Mouse (Mus musculus) heart, embryonic 12.5 days (tissue): ENCODE results near the gene Arhgef3. TPM values are rescaled to one million over a fixed set of nuclear protein-coding genes. Genes with fewer than 3 reads are reported as not detected.
"Not testable (repeated sequence)": the region's sequence is repeated elsewhere in the genome, so short reads cannot be mapped to it uniquely, and the experiment has no call there.

ENCODE experiments used
- ATAC-seq: fragments of 200-750 bp; cut with Nextera tagmentation; 2 replicates; pipeline ENCODE4 v1.8.0; 2017; ENCODE audit warnings: moderate TSS enrichment, moderate library complexity; ENCODE audit not compliant: insufficient number of reproducible peaks, low FRiP score
- H3K27ac ChIP-seq: fragments of 300-500 bp; sonication (generic); 2 replicates; pipeline ENCODE4 v1.5.1; 2016; ENCODE audit warnings: mild to moderate bottlenecking, moderate library complexity; ENCODE audit not compliant: poor library complexity, severe bottlenecking
- H3K27me3 ChIP-seq: fragments of 300-500 bp; sonication (generic); replicated peaks from 2 replicates; pipeline ENCODE4 v1.6.1; 2016; ENCODE audit warnings: mild to moderate bottlenecking, moderate library complexity
- H3K36me3 ChIP-seq: fragments of 300-500 bp; sonication (generic); 2 replicates; pipeline ENCODE4 v1.6.1; 2016; ENCODE audit warnings: mild to moderate bottlenecking, moderate library complexity
- H3K4me1 ChIP-seq: fragments of 300-500 bp; sonication (generic); replicated peaks from 2 replicates; pipeline ENCODE4 v1.6.1; 2016; ENCODE audit warnings: mild to moderate bottlenecking
- H3K4me2 ChIP-seq: fragments of 300-500 bp; sonication (generic); 2 replicates; pipeline ENCODE4 v1.6.1; 2016; ENCODE audit warnings: mild to moderate bottlenecking, moderate library complexity
- H3K4me3 ChIP-seq: fragments of 300-500 bp; sonication (generic); 2 replicates; pipeline ENCODE4 v1.5.1; 2016; ENCODE audit warnings: mild to moderate bottlenecking
- H3K9ac ChIP-seq: fragments of 300-500 bp; sonication (generic); 2 replicates; pipeline ENCODE4 v1.6.1; 2016; ENCODE audit warnings: mild to moderate bottlenecking, moderate library complexity
- H3K9me3 ChIP-seq: fragments of 300-500 bp; sonication (generic); replicated peaks from 2 replicates; pipeline ENCODE4 v1.6.1; 2016; ENCODE audit warnings: mild to moderate bottlenecking, moderate library complexity
- WGBS: fragments of 180-500 bp; shearing (Covaris S2); methylation state at CpG from one replicate; pipeline ENCODE4 v1.1.7; 2016; 5-methylcytosine and 5-hydroxymethylcytosine counted together
- polyA plus RNA-seq: library from polyadenylated mRNA; unstranded; fragments of >200 nt; fragmentation: Nextera tagmentation; extraction: Ambion mirVana; gene quantifications from 2 replicates; pipeline ENCODE4 v1.2.1, GENCODE M21; 2016

The Arhgef3 gene
- polyA plus RNA-seq, 1 experiment from 2014 or later, result 17.6 TPM

GRCm38 (mm10) chr14:27246424-27246823 is 131.7 kb downstream of the Arhgef3 start:
- H3K9me3 ChIP-seq, result no peaks in the 10 kb centered on the region
- H3K4me1 ChIP-seq, result peaks cover 14% of the 10 kb centered on the region
- H3K9ac ChIP-seq, result no peak overlapping the region
- no peak overlapping the region for H3K4me3 ChIP-seq
- no peaks in the 10 kb centered on the region for H3K27me3 ChIP-seq
- no peak overlapping the region for H3K27ac ChIP-seq
- no peak for ATAC-seq
- H3K36me3 ChIP-seq, result no peaks in the 10 kb centered on the region
- WGBS, result 72% methylated on average over 5 of the region's 5 CpGs
- no peak overlapping the region for H3K4me2 ChIP-seq

- H3K27ac ChIP-seq, H3K4me3 ChIP-seq, H3K9me3 ChIP-seq, H3K27me3 ChIP-seq, H3K9ac ChIP-seq, ATAC-seq, H3K36me3 ChIP-seq, H3K4me2 ChIP-seq: not testable (repeated sequence)
- WGBS, result 90% methylated on average over 10 of the region's 10 CpGs
- H3K4me1 ChIP-seq, result peaks cover 14% of the 10 kb centered on the region
These were observed 132.2 kb downstream of the Arhgef3 start for GRCm38 (mm10) chr14:27246948-27247347.

- no peak overlapping the region for H3K4me2 ChIP-seq
- no peak overlapping the region for H3K9ac ChIP-seq
- no peaks in the 10 kb centered on the region for H3K9me3 ChIP-seq
- 85% methylated on average over 1 of the region's 1 CpGs for WGBS
- H3K4me3 ChIP-seq, result no peak overlapping the region
- H3K4me1 ChIP-seq, result 0 out of 2 replicates have a peak, but pooled peaks cover 9% of the 10 kb centered on the region
- no peak overlapping the region for H3K27ac ChIP-seq
- ATAC-seq, result no peak
- no peaks in the 10 kb centered on the region for H3K27me3 ChIP-seq
- H3K36me3 ChIP-seq, result no peaks in the 10 kb centered on the region
These were observed 134.4 kb downstream of the Arhgef3 start for GRCm38 (mm10) chr14:27249121-27249520.

- H3K9ac ChIP-seq, result no peak overlapping the region
- H3K27me3 ChIP-seq, result no peaks in the 10 kb centered on the region
- no peak overlapping the region for H3K27ac ChIP-seq
- H3K4me1 ChIP-seq, result 0 out of 2 replicates have a peak, but pooled peaks cover 9% of the 10 kb centered on the region
- ATAC-seq, result no peak
- no peaks in the 10 kb centered on the region for H3K36me3 ChIP-seq
- 67% methylated on average over 7 of the region's 7 CpGs for WGBS
- no peaks in the 10 kb centered on the region for H3K9me3 ChIP-seq
- H3K4me3 ChIP-seq, result no peak overlapping the region
- no peak overlapping the region for H3K4me2 ChIP-seq
These were observed 135.6 kb downstream of the Arhgef3 start for GRCm38 (mm10) chr14:27250281-27250789.

GRCm38 (mm10) chr14:27253391-27253790 is 138.7 kb downstream of the Arhgef3 start:
- WGBS, result 82% methylated on average over 5 of the region's 5 CpGs
- no peak overlapping the region for H3K4me3 ChIP-seq
- H3K9ac ChIP-seq, result no peak overlapping the region
- ATAC-seq, result no peak
- no peaks in the 10 kb centered on the region for H3K36me3 ChIP-seq
- no peaks in the 10 kb centered on the region for H3K9me3 ChIP-seq
- H3K27ac ChIP-seq, result no peak overlapping the region
- H3K4me2 ChIP-seq, result no peak overlapping the region
- H3K4me1 ChIP-seq, result 0 out of 2 replicates have a peak, but pooled peaks cover 5% of the 10 kb centered on the region
- H3K27me3 ChIP-seq, result no peaks in the 10 kb centered on the region

- Histone ChIP-seq H3K9ac (no peak overlapping the region), H3K4me2 (no peak overlapping the region), H3K27me3 (no peaks in the 10 kb centered on the region), H3K4me1 (0 out of 2 replicates have a peak, but pooled peaks cover 4% of the 10 kb centered on the region), H3K27ac (no peak overlapping the region), H3K36me3 (no peaks in the 10 kb centered on the region), H3K9me3 (no peaks in the 10 kb centered on the region), H3K4me3 (no peak overlapping the region)
- WGBS, result 68% methylated on average over 6 of the region's 6 CpGs
- ATAC-seq, result no peak
These were observed 147.7 kb downstream of the Arhgef3 start for GRCm38 (mm10) chr14:27262349-27262748.

GRCm38 (mm10) chr14:27266601-27267000 is 151.9 kb downstream of the Arhgef3 start:
- H3K4me1 ChIP-seq, result peaks cover 13% of the 10 kb centered on the region
- no peak overlapping the region for H3K27ac ChIP-seq
- H3K9me3 ChIP-seq, result no peaks in the 10 kb centered on the region
- no peaks in the 10 kb centered on the region for H3K27me3 ChIP-seq
- H3K9ac ChIP-seq, result no peak overlapping the region
- no peak overlapping the region for H3K4me3 ChIP-seq
- ATAC-seq, result no peak
- H3K4me2 ChIP-seq, result no peak overlapping the region
- 81% methylated on average over 1 of the region's 1 CpGs for WGBS
- no peaks in the 10 kb centered on the region for H3K36me3 ChIP-seq

GRCm38 (mm10) chr14:27268137-27268536 is 153.4 kb downstream of the Arhgef3 start:
- H3K36me3 ChIP-seq, result no peaks in the 10 kb centered on the region
- no peak overlapping the region for H3K4me2 ChIP-seq
- no peak for ATAC-seq
- H3K9ac ChIP-seq, result no peak overlapping the region
- no peak overlapping the region for H3K4me3 ChIP-seq
- H3K4me1 ChIP-seq, result peaks cover 19% of the 10 kb centered on the region
- H3K9me3 ChIP-seq, result no peaks in the 10 kb centered on the region
- no peak overlapping the region for H3K27ac ChIP-seq
- 61% methylated on average over 5 of the region's 5 CpGs for WGBS
- H3K27me3 ChIP-seq, result no peaks in the 10 kb centered on the region

GRCm38 (mm10) chr14:27268986-27269700 is 154.4 kb downstream of the Arhgef3 start:
- H3K27ac ChIP-seq, result no peak overlapping the region
- H3K9me3 ChIP-seq, result no peaks in the 10 kb centered on the region

GRCm38 (mm10) chr14:27269836-27270235 is 155.1 kb downstream of the Arhgef3 start:
- WGBS, result 66% methylated on average over 4 of the region's 4 CpGs
- Histone ChIP-seq H3K9ac (no peak overlapping the region), H3K27ac (no peak overlapping the region), H3K4me3 (no peak overlapping the region), H3K27me3 (no peaks in the 10 kb centered on the region), H3K4me1 (peaks cover 19% of the 10 kb centered on the region), H3K36me3 (no peaks in the 10 kb centered on the region), H3K9me3 (no peaks in the 10 kb centered on the region), H3K4me2 (no peak overlapping the region)
- no peak for ATAC-seq

More at GRCm38 (mm10) chr14:27268986-27269700, 154.4 kb downstream of the Arhgef3 start:
- H3K9ac ChIP-seq, result no peak overlapping the region
- no peak overlapping the region for H3K4me3 ChIP-seq
- no peak for ATAC-seq
- 83% methylated on average over 16 of the region's 16 CpGs for WGBS
- no peak overlapping the region for H3K4me2 ChIP-seq
- no peaks in the 10 kb centered on the region for H3K27me3 ChIP-seq
- H3K36me3 ChIP-seq, result no peaks in the 10 kb centered on the region
- H3K4me1 ChIP-seq, result peaks cover 19% of the 10 kb centered on the region

- no peak for ATAC-seq
- WGBS, result 82% methylated on average over 4 of the region's 4 CpGs
- H3K9me3 ChIP-seq, result no peaks in the 10 kb centered on the region
- peaks cover 16% of the 10 kb centered on the region for H3K4me1 ChIP-seq
- no peak overlapping the region for H3K4me3 ChIP-seq
- H3K36me3 ChIP-seq, result no peaks in the 10 kb centered on the region
- H3K27ac ChIP-seq, result no peak overlapping the region
- no peak overlapping the region for H3K9ac ChIP-seq
- H3K4me2 ChIP-seq, result no peak overlapping the region
- H3K27me3 ChIP-seq, result no peaks in the 10 kb centered on the region
These were observed 155.8 kb downstream of the Arhgef3 start for GRCm38 (mm10) chr14:27270466-27270865.
